Mouse (Mus musculus) neutrophil, adult 83 days (primary cell): ENCODE data around the gene Hspb9. TPM values are rescaled to one million over a fixed set of nuclear protein-coding genes. Genes with fewer than 3 reads are reported as not detected.

Experiments
- total RNA-seq, 2 experiments: library from RNA; stranded (reverse); gene quantifications; one replicate each; pipeline ENCODE4 v1.2.4; 2023

The Hspb9 gene
- total RNA-seq: under 1 TPM in 1 of 2 experiments, not detected in 1; 0.60 TPM

DNA sequence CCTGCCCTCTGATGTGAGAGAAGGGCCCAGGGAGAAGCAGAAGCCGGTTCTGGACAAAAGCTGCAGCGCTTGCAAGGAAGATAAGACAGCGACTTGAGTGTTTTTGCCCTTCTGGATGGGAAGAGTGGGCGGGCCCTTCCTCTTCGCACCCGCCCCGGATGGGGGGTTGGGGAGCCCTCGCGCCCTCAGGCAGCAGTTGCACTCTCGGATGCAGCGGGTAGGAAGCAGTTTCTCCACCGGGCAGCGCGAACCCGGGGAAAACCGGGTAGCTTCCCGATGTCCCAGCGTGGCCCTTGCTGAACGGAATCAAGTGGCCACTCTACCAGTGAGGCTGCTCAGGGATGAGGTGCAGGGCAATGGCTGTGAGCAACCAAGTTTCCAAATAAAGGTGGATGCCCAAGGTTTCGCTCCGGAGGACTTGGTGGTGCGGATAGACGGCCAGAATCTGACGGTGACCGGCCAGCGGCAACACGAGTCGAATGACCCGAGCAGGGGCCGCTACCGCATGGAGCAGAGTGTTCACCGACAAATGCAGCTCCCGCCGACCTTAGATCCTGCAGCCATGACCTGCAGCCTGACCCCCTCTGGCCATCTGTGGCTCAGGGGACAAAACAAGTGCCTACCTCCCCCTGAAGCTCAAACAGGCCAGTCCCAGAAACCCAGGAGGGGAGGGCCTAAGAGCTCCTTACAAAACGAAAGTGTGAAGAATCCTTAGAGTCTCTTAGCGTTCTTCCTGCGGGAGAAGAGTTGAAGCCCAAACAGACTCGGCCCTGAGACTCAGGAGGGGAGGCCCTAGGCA, at the start of gene Hspb9:
TSS of gene Hspb9 (plus strand) at position 116 of the 799 bp plus-strand sequence.

DNA sequence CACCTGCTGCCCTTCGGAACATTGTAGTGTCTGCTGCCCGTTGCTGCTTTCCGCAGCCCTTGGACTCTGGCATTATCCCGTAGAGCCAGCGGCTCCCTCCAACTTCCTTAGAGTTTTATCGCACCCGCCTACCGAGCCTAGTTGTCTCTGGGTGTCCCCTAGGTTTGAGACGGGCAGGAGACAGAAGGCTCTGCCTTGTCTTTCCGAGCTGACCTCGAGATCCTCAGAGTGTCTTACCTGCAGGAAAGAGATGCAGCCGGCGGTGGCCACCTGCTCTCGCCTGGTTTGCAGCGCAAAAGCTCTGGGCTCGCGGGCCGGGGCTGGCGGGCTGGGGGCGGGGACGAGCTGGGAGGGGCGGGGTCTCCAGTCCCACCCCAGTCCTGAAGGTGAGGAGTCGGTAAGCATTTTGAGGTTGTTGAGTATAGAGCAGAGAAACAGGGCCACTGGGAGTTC, 21.5 kb upstream of the Hspb9 start, which contains the start of gene Zfp385c:
TSS of gene Zfp385c (minus strand) at position 292 of the 453 bp plus-strand sequence.

DNA sequence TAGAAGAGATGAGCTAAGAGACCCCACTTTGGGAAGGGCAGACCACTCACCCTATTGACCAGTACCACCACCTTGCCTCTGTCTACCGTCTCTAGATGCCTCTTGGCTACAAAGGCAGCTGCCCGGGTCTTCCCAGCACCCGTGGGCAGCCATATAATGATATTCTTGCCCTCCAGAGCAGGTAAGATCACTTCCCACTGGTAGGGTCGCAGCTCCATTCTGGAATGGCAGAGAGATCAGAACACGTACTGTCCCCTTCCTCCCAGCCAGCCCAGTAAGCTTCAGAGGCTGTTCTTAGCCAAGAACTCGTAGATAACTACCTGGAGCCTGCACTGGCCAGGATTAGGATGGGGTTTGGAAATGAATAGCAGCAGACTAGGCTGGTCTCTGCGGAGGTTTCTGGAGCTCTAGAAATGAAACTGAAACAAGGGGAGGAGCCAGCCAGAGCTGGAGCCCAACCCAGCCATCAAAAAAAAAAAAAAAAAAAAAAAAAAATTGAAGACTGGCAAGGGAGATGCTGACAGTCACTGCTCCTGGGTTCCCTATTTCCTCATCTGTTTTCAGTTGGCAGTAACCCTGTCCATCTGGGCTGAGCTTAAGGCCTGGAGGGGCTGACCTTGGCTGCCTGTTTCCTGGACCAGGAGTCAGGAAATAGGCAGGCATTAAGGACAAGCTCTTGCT, 9.7 kb upstream of the Hspb9 start, which contains the start of gene Dhx58:
TSS of gene Dhx58 (minus strand) at position 421 of the 681 bp plus-strand sequence.

DNA sequence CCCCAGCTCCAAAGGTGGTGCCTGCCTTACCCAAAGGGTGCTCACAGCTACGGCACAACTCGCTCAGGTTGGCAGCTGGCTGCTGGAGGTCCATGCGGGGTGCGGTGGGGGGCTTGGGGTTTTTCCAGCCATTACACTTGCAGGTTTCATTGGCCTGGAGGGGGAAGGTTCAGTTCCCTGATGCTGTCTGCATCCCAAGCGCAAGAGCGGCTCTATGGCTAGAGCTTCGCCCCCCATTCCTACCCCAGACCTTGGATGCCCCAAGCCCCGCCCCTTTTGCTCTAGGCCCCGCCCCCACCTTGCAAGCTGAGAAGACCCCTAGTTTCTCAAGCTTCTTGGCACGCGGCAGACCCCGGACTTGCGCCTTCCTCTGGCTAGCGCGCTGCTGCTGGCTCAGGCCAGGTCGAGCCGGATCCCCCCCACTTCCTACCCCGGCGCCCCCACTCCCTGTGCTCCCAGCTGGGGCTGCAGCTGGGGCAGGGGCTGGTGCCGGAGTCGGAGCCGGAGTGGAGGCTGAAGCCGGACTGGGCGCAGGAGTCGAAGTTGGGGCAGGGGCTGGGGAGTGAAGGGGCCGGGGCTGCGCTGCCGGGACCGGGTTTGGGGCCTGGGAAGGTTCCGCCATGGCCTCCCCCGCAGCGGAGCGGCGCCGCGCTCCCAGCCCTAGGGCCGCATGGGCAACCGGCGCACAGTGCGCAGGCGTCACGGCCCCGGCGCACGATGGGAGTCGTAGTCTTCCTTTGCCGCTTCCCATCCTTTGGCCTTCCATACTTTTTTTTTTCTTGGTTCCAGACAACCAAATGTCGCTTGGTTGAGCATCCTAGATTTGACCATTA, 1.7 kb upstream of the Hspb9 start, which contains the start of gene Kat2a:
TSS of gene Kat2a (minus strand) at position 683 of the 833 bp plus-strand sequence.

DNA sequence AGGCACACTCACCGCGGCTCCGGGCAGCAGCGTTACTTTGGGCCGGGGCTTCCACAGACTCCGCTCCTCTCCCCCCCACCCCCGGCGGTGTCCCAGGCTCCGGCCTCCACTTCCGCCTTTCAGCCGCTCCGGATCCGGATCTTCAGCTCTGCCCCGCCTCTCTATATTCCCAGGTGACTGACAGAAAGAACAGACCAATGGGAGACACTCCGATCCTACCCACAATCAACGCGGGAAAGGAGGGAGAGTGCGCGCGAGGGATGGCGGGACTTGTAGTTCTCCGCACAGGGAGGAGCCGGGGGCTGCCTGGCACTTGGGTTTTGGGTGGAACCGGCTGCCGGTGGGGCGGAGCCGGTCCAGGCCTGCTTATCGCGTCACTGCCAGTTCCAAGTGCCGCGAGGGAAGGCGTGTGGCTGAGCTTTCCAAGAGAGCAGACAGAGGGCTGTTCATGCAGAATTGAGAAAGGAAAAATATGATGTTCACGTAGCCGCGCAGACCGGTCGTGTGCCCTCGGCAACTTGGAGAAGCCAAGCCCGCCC, 24.5 kb downstream of the Hspb9 start, which contains the start of gene Rab5c:
TSS of gene Rab5c (minus strand) at position 150 of the 539 bp plus-strand sequence.

DNA sequence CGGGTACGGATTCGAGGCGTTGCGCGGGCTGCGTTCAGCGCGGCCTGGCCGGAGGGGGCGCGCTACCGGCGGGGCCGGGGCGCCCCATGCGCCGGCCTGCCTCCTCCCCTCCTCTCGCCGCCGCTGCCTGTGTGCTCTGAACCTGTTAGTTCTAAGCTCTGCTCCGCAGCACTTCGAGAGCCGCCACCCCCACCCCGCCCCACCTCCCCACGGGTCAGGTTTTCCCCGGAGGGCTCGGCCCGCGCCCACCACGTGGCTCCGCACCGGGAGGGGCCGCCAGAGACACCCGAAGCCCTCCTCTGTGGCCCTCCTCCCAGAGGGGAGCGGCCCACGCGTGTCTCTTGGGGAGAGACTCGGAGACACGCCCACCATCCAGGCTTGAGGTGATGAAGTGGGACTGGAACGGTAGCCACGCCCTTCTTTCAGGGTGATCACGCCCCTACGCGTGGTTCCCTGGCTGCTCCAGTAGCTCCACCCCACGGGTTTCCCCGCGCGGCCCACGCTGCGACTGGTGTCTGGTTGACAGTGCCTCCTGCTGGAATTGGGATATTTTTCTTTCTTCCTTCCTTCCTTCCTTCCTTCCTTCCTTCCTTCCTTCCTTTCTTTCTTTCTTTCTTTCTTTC, 46.1 kb downstream of the Hspb9 start, which contains the start of gene Kcnh4:
TSS of gene Kcnh4 (minus strand) at position 332 of the 623 bp plus-strand sequence.

DNA sequence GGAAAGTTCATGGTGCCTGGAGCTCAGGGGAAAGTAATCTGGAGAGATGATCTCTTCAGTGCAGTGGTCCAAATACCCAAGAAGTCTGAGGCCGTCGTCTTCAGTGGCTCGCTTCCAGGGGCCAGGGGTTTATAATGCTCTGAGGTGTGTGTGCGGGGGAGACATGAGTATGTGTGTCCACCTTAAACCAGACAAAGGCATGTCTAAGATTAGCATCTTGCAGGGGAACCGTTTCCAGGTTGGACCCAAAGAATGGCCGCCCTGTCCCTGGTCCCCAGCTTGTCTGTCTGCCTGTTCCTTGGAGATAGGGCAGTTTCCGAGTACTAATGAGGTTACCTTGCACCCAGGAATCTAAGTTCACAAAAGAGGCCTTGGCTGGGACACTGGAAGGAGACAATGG, 49.2 kb downstream of the Hspb9 start, which contains the start of gene Hcrt:
TSS of gene Hcrt (minus strand) at position 101 of the 400 bp plus-strand sequence.

Other genes with a start within 250 kb of the Hspb9 start
- gene Klhl11, start 241.1 kb upstream of the Hspb9 start, total RNA-seq: 10 to 100 TPM; 10.6 to 12.7 TPM
- gene Acly, start 185.8 kb upstream of the Hspb9 start, total RNA-seq: 100 to 1,000 TPM; 119 to 124 TPM
- gene Ttc25, start 168.2 kb upstream of the Hspb9 start, total RNA-seq: not detected
- gene Cnp, start 138.9 kb upstream of the Hspb9 start, total RNA-seq: 10 to 100 TPM; 14.2 to 15.8 TPM
- gene Nkiras2, start 94.6 kb upstream of the Hspb9 start, total RNA-seq: 10 to 100 TPM; 43.2 to 47.8 TPM
- gene Dnajc7, start 93.7 kb upstream of the Hspb9 start, total RNA-seq: 100 to 1,000 TPM; 121 to 134 TPM
- gene Zfp385c, start 21.4 kb upstream of the Hspb9 start, total RNA-seq: not detected
- gene Dhx58, start 9.6 kb upstream of the Hspb9 start, total RNA-seq: 10 to 100 TPM; 25.4 to 25.9 TPM
- gene Kat2a, start 1.4 kb upstream of the Hspb9 start, total RNA-seq: 10 to 100 TPM; 10.6 to 11.4 TPM
- gene Rab5c, start 24.4 kb downstream of the Hspb9 start, total RNA-seq: 100 to 1,000 TPM; 175 to 177 TPM
- gene Kcnh4, start 46.1 kb downstream of the Hspb9 start, total RNA-seq: not detected
- gene Hcrt, start 49.1 kb downstream of the Hspb9 start, total RNA-seq: not detected
- gene Ghdc, start 57.1 kb downstream of the Hspb9 start, total RNA-seq: 10 to 100 TPM in 1 of 2 experiments, 1 to 10 TPM in 1; 9.9 to 10.6 TPM
- 10 to 100 TPM; 84.9 to 98.5 TPM for gene Stat5b, start 136.9 kb downstream of the Hspb9 start, total RNA-seq
- 10 to 100 TPM; 30.3 to 36.4 TPM for gene Stat5a, start 145.5 kb downstream of the Hspb9 start, total RNA-seq
- 100 to 1,000 TPM; 207 to 249 TPM for gene Stat3, start 225.7 kb downstream of the Hspb9 start, total RNA-seq